Mouse (Mus musculus) thymus, postnatal 4 days (tissue): ENCODE measurements at regions not wholly inside any gene's neighbourhood (a gene's known extent, or its start where the extent isn't known, plus 50 kb on each side); places are given as distances from the start of the nearest gene placed in this dataset.

Experiments used
- DNase-seq: peaks from one replicate; pipeline ENCODE4 v3.0.0; 2021

DNA sequence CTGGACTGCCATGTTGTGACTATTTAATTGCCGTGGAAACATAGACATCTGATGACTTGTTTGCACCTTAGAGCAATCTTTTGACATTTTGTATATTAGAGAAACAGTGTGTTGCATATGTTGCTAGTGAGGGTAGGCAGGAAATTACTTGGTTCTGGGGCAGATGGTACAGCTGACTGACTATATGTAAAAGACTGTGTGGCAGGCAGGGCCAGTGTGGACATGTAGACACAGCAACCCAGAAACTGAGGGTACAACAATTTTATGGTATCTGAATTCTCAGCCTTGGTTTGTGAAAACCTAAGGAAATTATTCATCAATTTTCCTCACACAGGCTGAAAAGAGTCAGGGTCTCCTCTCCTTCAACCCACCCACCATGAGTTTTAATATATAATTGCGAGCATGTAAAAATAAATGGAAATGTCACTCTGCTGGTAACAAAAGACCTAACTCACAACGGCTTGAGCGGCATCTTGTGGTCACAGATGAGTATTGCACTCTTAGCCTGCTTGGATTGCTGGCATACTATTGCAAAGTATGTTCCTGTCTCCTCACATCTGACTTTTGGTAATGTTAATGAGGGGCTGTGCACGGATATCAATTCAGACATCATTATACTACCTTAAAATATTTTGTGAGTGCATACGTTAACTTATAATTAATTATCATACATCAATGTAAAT lies 329.8 kb downstream of the Psat1 start:
- DNase-seq = peak; percentile 51

DNA sequence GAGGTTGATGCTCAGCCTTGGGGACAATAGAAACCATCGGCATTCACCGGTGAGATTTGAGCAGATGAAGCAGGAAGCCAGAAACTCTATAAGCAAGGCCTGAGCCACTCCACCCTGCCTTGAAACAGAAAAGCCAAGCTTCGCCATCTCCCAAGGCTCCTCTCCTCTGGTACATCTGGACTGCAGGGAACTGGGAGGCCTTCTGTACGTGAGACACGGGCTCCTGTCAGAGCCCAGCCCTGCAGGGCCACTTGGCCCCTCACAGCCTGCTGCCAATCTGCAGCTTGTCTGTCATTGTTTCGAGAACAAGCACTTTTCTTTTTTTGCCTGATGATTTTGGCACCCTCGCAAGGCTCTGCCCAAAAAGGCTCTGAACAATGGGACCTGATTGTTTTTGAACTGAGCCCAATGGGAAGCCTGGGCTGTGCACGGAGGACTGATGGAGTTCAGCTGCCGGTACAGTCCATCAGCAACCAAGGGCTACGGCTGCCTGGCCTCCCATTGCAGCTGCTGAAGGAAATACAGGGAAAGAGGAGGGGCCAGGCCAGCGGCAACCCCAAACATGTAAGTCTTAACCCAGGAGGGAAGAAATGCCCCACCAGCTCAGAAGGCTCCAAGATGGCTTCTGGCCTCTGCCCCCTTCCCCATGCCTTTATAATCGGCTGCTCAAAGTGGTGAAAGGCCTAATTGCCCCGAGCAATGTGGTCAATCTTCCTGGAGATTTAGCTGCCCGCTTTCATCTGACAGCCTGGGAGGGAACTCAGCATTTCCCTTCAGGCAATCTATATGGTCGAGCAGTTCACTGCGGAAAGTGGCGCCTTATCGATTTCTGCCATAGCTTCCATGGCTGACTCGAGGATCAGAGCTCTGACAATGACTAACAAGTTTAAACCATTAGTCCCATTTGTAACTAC lies 332.2 kb downstream of the Psat1 start:
- no peak for DNase-seq

DNA sequence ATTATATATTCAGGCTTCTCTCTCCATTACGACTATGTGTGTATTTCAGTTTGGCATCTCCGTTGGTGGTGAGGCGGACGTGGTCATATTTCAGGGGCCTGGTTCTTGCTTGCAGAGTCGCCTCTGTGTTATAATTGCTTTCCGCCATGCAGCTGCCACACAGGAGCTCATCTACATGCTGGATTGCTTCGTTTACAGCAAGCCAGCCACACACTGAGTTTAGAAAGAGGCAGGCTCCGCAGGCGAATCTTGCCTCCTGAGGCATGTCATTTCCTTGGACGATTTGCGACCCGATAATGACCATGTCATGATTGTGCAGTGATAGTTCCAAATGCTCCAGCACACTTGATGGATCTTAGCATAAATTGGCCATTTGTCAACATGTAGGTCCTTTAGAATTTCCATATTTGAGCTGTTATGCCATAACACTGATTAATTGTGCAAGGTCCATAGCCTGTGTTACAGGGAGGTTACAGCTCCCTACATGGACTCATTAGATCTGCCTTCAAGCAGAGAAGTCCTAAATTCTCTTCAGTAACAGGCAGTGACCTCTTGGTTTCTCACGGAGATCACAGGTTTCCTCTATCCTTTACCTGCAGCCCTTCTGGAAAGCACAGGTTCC lies 335.9 kb downstream of the Psat1 start:
- DNase-seq = no peak

DNA sequence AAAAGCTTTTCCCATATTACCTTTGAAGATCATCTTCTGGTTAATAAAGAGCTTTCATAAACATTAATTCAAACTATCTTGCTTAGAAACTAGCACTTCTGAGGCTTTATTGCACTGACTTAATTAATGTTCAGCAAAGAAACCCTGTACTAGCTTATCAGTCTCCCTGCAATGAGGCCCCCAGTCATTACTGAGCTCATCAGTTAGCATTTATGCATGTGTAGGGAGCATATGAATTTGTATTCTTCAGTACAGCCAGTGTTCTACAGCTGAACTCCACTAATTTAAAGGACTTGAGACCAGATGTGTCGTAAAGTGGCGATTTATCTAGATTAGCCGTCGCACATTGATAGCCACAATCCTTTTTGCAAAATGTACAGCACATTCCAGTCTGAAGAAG lies 340.7 kb downstream of the Psat1 start:
- no peak for DNase-seq

DNA sequence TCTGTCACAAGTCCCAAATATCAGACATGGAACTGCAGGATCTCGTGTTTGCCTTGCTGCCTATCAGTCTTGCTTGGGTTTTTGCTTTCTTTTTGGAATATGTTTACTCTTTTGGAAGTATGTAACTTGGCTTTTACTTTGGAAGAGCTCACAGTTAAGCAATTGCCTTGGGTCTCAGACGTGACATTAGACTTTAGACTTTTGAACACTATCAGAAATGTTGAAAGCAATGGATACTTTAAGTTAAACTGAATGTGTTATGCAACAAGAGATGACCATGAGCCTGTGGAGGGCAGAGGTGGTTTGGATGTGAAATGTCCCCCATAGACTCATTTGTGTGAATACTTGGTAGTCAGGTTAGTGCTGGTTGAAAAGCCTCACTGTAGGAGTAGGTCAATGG lies 354.3 kb downstream of the Psat1 start:
- no peak for DNase-seq

DNA sequence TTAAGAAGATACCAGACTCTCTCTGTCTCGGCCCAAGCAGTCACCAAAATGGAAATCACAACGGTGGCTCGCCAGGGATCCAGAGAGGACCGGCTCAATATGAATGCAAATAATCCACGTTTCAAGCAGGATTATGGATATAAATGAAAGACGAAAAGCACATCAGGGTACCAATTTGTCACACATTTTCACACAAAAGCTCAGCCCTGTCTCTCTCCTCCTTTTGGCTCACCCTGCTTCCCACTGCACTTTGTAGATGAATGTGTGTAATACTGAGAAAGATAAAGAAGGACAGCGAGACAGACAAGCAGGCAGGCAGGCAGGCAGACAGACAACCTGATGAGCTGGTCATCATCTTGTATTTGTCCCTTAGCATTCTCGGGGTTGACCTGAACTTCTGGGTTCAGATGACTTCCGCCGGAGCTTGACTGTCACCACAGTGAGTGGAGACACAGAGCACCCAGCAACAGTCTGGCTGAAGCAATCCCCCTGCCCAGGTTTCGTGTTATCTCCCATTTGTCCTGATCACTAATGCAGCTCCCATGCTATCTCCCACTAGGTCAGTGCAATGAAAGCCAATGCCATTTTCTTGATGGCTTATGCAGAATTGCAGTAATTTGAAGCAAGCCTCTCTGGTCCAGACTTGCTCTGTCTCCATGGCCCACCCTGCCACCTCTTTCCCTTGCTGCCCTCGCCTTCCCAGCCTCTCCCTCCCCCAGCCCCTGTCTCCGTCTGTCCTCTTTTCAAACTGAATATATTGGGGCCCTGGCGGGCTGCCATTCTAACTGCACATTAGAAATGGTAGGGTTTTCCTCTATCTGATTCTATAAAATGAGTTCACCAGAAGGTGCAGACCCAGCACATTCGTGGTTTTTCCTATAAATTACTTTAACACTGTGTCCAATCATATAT lies 363.1 kb downstream of the Psat1 start:
- no peak for DNase-seq

DNA sequence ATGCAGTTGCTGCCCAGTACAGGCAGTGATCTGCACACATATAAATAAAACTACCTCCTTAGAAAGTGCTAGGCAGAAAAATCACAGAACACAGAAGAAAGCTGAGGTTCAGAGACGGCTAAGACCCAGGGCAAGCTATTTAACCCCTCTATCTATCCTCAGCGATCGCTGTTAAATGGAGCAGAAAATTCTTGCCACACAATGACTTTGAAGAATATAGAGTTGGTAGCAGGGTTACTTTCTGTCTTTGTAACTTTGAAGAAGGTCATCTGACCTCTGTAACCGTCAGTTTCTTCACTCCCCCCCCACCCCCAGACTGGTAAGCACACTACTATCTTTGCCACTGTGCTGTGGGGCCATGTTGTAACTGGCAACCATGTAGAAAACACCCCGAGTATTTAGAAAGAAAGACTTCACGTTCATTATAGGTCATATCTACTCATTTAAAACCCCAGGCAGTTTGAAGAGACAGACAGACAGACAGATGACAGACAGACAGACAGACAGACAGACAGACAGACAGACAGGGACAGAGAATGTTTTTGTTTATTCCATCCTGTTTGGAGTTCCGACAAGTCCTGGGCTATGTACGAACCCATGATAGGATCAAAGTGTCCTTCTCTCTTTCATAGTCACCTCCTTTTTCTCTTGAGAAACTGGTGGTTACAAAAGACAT lies 363.9 kb downstream of the Psat1 start:
- no peak for DNase-seq

DNA sequence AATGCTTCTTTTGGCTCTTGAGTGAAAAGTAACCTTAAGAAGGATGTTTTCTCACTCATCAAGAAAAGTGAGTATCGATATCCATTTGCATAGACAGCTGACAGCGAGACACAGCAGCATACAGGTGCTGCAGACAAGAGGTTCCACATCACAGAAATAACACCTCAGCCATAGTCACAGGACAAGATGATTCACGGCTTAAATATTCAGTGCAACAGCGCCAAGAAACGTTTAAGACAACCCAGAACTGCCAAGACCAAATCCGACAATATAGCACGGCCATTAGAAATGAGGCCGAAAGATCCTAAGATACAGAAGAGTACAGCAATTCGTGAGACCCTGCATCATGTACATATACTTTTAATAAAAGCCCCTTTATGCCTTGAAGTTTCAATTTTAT lies 375.9 kb downstream of the Psat1 start:
- no peak for DNase-seq

DNA sequence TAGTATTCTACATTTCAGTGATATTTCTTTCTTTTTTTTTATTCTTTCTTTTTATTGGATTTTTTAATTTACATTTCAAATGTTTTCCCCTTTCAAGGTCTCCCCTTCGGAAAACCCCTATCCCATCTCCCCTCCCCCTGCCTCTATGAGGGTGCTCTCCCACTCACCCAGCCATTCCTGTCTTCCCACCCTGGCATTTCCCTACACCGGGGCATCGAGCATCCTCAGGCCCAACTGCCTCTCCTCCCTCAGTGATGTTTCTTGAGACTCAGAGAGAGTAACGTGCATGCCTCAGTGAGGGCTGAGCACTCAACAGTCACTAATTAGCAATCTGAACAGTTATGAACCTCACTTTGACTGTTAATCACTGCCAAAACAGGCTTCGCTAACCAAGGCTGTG lies 385.6 kb downstream of the Psat1 start:
- no peak for DNase-seq

DNA sequence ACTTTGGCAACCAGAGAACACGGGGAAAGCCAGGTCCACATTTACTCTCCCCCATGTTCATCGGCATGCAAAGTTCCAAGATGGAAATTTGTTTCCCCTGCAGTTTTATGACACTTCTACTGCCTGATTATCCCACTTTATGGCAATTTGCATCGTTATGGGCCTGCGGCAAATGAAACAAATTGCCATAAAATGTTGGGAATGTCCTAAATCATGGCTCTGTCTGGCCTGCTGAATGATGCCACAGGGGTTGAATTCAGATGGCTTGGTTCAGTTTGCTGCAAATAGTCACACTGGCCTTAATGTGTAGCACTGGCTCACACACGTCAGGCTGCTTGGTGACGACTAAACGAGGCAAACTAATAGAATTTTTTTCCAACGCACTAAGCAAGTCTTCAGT lies 393.2 kb downstream of the Psat1 start:
- DNase-seq = no peak

DNA sequence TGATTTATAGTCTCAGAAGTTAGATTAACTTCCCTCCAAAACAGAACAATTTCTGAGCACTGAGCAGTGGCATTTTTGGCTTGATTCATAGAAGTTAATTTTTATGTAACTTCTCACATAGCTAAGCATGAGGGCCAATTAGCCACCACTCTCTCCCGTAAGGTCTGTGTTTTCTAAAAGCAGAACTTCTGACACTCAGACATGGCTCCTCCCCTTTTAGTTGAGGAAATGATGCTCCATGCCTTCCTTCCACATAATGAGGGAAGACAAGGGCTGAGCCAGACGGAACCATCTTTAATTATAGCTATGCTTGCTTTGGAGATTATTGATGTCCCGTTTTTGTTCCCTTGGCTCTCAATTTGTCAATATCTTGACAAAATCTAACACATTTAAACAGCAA lies 429.3 kb downstream of the Psat1 start:
- no peak for DNase-seq

DNA sequence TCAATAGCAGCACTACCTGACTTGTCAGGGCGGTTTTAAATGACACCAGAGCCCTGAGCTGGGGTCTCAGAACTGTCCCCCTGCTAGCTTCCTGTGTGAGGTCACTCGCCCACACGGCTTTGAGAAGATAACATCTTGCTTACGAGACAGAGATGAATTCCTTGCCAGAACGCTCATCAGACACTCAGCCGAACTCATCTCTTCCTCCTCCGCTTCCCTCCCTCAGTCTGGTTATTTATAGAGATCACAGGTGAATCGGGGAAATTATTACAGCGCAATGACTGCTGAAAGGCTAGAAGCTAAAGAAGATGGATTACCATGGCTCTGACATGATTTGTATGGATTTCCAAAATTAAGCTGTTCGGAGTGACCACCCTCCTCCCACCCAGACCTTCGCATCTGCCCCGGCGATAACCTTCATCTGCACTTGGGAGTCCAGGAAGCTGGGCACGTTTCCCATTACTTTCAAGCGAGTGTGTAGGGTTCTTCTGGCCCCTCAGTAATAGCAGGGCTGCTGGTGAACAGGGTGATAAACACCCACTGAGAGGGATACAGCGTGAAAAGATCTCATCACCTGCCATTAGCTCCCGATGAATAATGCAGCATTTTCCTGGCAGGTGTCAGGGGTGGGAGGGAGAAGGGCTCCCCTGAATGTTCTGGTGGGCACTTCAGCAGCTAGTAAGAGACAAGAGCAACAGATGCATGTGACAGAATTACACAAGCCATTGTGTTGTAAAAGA lies 430.4 kb downstream of the Psat1 start:
- DNase-seq = no peak

DNA sequence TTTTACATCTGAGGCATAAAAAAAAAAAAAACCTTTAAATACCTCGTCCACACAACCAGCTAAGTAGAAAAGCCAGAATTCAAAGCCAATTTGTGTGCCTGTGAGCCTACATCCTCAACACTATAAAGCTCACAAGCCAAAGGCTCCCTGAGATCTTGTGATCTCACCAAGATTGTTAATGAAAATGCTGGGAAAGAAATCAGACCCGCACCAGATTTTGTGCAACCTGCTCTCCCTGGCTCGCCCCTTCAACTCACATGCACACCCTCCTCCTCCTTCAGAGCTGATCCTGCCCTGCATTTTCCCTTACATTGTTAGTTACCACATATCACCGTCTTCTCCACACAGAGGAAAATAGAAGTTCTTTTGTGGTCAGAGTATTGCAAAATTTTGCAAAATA lies 433.9 kb downstream of the Psat1 start:
- no peak for DNase-seq

DNA sequence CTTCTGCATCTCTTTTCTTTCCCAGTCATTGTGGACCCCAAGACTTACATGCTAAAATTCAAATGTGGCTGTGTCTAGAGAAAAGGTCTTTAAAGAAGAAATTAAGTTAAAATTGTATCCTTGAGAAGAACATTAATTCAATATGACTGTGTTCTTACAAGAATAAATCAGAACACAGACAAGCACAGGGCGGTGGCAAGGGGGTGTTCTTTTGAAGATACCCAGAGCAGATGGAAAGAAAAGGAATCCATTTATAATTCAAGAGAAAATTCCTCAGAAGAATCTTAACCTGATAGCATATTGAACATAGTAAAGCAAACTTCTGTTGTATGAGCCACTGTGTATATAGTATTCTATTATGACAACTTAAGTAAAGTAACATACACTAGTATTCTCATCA lies 436.7 kb downstream of the Psat1 start:
- DNase-seq = no peak

DNA sequence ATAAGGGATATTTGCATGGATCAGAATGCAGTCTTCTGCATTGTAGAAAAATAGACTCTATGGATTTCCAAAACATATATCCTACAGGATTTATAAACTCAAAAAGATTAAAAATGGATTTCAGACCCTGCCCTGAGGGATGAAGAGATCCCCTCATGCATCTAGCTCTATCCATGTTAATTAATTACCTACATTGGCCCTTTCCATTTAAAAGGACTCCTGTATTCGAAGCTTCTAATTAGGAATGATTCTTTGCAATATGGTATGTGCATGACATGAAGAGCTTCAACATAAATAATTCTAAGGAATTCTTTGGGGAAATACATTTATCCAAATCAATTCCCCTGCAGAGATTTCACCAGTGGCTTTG lies 444.2 kb downstream of the Psat1 start:
- no peak for DNase-seq

DNA sequence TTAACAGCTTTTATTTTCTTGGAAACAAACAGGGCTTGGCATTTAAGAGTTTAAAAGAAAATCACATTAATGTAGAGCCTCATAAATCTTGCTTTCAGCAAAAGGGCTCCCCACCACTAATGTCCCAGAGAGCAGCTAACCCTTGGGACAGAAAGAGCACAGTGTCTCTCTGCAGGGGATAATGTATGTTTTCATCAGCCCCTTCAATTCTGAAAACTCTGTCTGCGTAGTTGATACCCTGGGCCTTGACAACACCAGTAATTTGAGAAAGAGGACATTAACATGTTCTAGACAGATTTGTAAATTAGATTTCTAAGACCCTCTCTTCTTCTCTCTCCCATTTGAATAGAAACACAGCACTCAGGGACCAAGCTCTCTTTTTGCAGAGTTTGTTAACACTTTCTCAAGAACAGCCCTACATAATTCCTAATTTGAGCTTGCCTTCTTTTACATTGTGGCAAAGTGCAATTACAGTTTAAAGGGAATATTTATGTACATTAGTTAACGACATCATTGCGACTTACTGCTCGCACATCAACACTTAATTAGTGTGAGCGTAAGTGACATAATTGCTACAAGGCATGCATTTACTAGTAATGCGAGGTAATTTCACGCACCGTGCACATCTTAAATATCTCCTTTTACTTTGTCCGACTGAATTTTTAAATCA lies 444.7 kb downstream of the Psat1 start:
- DNase-seq = no peak

DNA sequence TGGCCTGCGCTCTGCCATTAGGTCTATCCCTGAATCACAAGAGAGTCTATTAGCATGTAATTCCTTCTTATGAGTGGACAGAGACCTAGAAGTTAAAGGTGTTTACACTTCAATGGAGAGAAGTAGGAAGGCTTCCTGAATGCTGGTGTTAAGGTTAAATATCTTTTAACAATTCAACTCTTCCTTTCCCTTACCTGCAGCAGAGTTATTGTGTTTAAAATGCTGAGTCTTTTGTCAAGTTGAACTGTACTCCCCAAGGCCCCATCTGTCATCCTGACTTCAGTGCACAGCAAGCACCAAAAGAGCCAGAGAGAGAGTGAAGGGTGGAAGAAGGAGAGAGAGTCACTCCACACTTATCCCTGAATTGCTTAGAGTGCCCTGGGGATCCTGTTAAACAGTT lies 451.6 kb downstream of the Psat1 start:
- DNase-seq = no peak

DNA sequence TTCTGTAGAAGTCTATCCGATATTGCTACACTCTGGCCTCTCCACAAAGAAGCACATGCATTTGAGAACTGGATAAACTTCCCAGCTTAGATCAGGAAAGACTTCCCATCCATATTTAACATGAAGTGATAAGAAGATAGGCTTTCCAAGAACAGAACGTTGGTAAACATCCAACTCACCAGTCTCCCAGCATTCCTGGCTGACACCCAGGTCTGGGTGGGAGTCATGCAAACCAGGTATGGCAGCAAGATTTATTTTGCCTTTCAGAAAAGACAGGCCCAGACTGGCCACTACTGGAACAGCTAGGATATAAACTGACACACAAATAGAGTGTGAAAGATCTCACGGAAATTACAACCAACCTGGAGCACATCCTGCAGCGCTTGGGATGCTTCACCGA lies 459.6 kb downstream of the Psat1 start:
- no peak for DNase-seq

DNA sequence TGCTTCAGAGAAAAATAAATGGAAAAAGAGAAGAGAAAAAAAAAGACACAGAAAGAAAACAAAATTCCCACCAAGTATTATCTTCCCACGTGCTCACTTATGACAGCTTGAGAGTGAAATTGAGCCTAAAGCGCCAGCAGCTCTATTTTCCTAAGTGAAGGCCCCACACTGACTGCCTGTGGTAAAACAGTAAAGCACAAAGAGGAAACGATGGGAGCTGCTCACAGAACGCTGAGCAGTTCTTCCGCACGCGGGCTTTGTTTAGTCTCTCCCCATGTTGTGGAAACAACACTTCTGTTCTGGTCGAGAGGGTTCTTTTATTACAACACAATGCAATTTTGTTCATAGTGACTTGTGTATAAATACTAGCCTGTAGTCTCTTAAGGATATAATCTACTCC lies 465.5 kb downstream of the Psat1 start:
- no peak for DNase-seq

DNA sequence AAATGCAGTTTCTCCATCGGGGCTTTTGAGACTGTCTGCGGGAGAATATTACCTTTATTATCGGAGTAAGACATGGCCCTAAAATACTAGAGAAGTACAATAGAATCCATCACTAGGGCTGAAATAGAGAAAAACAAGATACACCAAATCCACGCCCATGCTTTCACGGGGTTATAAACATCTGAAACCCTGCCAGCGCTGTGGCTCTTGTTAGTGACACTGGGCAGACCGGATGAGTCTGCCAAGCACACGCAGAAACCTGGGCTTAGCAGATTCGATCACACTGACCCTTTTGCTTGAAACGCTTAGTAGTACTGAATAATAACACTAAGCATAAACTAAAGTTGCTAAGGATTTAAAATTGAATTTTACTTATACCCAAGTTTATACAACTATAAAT lies 477.6 kb downstream of the Psat1 start:
- DNase-seq = no peak

DNA sequence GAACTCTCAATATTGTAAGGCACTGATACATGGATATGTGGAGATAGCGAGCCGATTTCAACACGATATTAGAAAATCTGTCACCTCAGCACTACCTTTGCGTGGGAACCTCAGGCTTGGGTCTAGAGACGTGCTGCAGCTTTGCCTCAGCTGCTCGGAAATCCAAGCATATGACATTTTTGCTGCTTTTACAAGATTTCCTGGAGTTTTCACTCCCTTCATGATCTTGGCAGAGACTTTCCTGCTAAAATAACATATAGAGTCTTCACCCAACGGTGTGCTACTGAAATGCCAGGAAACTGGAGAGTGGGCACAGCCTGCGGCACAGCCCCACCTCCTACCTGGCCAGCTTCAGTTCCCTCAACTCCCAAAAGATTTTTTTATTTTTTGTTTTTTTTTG lies 480.4 kb downstream of the Psat1 start:
- no peak for DNase-seq
